Mouse (Mus musculus) thymus, postnatal 14 days (tissue): ENCODE measurements at regions not wholly inside any gene's neighbourhood (a gene's known extent, or its start where the extent isn't known, plus 50 kb on each side); places are given as distances from the start of the nearest gene placed in this dataset.

ENCODE experiments used
- DNase-seq: peaks from one replicate; pipeline ENCODE4 v3.0.0; 2021

DNA sequence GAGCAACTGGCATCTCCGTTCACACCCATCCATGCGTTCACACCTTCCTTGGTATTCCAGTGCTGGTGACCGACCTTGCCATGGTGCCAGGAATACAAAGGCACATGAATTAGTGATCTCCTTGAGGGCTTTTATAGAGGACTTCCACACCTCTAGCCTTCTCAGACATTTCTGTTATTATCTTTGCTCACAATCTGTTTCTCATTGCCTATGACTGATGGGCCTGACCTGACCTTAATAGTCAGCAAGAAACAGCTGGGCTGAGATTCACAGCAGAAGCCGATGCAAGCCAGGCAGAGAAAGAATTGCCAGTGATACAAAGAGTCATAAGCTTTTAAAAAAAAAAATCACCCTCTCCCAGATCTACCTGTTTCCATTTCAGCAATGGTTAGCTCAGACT, 197.7 kb upstream of the Gmds start:
- no peak for DNase-seq

DNA sequence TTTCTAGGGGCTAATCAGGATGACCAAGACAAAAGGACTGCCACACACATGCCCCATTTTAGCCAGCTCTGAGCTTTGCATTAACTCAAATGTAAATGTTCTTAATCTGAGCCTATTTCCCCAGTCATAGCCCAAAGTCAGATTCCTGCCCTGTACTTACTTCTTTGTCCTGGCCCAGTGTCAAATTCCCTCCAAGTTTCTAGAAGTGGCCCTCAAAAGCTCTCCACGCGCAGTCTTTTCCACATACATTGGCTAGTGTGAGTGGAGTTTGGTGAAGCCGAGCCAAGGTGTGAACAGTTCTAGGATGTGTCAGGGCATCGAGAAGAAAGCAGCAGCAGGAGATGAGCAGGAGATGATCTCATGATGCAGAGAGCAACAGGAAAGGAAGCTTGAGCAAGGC, 197.1 kb upstream of the Gmds start:
- DNase-seq: no peak

DNA sequence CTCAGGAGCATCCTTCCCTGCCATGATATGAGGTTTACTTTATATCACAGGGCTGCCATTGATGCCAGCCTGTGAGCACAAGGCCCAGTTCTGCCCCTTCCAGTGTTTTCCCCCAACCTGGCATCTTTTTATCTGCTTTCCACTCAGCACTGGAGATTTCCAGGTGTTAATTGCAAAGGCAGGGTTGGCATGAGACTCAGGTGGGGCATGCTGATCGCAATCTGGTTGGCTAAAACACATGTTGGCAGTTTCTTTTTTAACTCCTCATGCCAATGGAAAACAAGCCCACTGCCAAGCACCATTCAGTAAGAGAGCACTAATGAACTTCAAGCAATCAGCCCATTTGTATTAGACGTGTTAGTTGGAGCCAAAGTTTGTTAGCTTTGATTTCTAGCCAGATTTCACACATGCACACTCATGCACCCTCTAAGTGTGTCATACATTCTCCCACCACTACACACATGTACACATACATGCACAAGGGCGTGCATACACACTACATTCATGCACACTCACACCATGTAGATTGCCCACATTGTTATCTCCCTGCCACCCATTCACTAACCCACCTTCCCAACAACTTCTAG, 192.5 kb upstream of the Gmds start:
- no peak for DNase-seq

DNA sequence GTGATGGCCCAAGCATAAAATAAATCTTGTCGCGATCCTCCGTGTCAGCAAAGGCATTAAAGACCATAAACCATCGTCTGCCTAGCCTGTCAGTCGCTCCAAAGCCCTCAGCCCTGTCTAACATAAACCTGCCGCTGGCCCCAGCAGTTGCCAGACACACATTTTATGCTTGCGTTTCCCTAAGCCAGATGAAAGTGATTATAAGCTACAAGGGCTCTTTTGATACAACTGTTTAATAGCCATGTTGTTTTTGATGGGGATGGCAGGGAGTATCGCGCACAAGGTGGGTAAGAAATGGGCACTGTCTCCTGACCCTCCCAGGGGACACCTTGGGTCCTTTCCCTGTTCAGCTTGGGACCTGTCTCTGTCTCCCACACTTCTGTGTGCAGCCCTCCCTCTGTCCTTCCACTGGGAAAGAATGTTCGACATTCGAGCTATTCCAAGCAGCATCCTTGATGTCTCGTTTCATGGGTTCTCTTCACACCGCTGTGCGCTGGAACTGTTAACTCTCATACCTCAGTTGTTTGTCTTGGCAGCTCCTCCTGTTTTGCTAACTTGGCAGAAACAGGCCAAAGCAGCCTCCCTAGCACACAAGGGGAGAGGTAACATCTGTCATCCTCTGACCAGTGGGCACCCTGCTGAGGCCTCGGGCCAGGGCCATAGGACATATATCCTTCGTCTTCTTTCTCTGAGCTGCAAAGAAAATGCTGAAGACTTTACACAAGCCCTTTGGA, 180.2 kb upstream of the Gmds start:
- no peak for DNase-seq

- DNase-seq: no peak
These were observed 179.0 kb upstream of the Gmds start for GRCm38 (mm10) chr13:32517514-32517913.

DNA sequence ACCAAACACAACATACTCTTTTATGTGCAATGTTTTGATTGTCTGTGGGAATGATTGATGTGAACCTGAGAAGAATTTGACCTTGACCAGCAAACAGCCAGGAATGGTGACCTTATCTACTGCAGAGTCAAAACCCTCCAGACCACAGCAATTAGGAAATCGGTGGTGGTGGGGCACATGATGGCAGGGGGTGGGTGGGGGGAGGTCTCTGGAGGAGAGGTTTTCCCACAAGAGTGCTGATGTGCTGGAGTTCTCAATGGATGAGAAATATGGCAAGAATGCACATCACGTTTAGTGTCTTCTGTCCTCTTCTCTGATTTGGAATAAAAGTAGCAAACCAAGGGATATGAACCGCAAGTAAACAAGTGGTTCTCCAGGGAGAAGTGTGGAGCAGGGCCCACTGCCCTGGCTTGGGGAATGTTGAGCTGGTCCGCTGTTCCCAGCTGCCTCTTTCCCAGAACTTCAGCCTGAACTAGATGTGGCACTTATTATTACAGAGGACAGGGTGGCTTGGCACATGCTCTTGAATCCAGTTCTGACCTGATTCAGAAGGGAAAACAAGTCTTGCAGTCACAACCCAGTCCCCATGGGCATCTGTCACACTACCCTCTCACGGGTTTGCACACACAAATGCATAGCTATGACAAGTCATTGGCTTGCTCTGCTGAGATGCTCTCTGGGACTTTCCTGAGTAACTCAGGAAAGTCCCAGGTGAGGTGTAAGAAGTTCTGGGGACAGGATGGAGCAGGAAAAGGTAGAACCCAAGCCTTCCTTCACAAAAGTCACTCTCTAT, 170.9 kb upstream of the Gmds start:
- DNase-seq: no peak

- DNase-seq: no peak
These were observed 169.9 kb upstream of the Gmds start for GRCm38 (mm10) chr13:32508447-32508846.

DNA sequence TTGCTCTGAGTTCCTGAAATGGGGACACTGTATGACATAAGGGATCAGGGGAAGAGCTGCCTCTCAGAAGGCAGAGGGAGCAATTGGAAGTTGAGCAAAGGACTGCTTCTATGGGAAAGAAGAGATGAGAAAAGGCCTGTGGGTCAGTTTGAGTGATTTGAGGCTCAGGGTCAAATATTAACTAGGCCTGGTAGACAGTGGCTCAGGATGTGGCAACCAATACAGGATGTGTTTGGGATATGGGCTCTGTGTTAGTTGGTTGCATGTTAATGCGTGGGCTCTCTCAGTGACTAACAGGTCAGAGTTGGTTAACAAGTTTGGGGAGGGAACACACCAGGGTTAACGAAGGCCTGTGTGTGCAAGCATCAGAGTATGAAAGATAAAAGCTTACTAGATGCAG, 169.3 kb upstream of the Gmds start:
- DNase-seq: no peak

DNA sequence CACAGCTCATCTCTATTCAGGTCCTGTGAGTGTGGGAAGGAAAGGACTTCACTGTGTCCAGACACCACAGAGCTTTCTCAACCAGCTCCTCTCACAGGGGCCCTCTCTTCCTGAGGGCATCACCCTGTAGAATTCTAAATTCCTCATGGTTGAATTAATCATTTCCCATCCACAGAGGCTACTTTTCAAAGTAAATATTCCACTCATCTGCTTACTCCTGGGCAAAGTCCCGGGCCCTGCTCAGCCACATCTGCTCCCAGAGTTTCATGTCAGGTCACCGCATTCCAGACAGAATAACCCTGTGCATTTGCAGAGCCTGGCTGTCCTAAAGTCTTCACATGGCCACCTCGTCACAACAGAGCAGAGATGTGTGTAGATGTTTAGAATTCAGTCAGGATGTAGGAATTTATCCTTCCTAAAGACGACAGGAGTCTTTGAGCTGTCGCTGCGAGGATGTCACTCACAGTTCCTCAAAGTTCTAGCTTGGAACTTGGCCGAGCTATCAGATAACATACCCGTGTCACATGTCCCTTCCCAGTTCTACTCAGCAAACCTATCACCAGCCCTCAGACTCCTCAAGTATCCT, 159.8 kb upstream of the Gmds start:
- no peak for DNase-seq

- DNase-seq: no peak
These were observed 157.7 kb upstream of the Gmds start for GRCm38 (mm10) chr13:32496263-32496662.

DNA sequence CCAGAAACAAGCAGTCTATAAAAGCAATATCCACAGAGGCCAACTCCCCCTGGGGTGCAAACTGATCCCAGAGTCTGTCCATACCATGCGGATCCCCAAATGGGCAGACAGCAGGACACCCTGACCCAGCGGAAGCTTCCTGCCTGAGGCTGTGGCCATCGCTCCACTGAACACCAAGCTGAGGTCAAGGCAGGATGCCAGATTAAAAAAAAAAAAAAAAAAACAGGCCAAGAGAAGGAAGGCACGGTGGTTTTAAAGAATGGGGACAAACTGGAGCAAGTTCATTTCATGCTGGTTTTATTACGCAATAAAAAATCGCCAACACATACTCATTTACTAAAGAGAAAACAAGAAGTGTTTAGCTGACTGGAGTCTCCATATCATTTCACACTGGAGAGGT, 156.5 kb upstream of the Gmds start:
- no peak for DNase-seq

DNA sequence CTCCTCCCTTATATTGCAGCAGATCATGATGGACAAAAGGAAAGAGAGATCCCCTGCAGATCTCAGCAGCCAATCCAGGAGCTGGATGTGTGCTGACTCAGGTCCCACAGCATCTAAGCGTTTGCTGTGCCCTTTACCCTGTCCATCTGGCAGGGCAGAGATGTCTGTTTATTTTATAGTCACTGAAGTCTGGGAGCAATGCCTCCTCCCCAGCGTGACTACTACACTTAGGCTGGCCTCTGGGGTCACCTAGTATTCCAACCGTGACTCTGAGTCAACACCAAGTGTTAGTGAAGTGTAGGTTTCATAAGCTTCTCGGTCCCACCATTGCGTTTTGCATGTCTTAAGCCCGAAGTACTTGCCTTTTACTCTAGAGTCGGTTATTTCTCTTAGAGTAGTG, 155.3 kb upstream of the Gmds start:
- no peak for DNase-seq

DNA sequence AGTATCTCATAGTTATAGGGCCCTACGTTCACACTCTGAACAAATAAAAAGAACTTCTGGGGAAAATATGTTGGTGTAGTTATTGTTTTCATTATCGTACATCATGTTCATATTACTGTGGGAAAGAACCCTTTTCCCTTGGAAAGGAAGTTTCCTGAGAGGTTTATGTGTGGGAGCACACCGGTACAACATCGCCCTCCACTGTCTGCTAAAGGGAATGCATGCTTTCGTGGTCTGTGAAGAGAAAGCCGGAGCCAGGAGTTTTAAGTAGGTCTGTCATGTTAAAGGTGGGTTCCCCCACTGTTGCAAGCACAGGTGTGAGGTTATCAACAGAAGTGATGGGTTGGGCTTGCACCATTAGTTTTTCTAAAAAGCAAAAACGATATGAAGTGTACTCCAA, 154.8 kb upstream of the Gmds start:
- DNase-seq: peak; percentile 9

DNA sequence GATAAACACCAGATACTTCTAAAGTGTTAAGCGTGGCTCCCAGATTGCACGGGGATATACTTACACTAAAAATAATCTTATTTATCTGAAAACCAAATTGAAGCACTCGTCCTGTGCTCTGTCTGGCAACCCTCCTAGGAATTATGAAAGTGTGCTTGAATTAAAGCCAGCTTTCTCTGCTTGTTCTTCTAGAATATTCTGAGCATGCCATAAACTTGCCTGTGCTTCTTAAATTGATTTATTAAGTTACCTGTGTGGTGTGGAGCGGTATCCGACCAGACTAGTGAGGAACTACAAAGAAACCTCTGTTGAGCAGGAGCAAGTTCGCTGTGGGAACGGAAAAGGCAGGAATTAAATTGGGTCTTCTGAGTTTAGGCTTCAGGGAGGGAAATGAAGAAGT, 154.0 kb upstream of the Gmds start:
- DNase-seq: no peak

DNA sequence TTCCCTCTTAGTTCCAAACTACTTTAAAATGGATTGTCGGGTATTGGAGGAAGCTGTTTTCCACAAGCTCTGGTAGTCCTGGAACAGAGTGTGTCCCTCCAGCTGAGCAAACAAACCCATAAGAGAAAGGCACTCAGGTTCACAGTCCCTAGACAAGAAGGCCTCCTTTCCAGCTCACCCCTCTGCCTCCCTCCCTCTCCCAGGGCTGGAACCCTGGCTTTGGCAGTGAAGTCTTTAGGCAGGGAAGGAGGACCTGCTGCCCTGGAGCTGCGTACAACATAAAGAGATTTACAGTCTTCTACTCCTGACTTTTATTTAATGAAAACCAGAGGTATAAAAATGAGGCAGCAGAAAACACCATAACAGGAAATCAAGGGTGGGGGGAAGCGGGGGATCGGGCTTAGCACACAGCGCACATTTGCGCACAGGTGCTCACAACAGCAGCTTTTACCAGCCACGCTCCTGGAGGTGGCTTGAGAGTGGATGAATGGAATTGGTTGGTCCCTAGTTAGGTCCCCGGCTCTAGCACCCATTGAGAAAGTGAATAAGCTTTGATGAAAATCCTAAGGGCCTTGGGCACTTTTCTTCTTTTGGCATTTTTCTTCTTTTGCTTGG, 143.0 kb upstream of the Gmds start:
- no peak for DNase-seq

GRCm38 (mm10) chr13:32480029-32480428, 141.5 kb upstream of the Gmds start:
- DNase-seq: no peak

DNA sequence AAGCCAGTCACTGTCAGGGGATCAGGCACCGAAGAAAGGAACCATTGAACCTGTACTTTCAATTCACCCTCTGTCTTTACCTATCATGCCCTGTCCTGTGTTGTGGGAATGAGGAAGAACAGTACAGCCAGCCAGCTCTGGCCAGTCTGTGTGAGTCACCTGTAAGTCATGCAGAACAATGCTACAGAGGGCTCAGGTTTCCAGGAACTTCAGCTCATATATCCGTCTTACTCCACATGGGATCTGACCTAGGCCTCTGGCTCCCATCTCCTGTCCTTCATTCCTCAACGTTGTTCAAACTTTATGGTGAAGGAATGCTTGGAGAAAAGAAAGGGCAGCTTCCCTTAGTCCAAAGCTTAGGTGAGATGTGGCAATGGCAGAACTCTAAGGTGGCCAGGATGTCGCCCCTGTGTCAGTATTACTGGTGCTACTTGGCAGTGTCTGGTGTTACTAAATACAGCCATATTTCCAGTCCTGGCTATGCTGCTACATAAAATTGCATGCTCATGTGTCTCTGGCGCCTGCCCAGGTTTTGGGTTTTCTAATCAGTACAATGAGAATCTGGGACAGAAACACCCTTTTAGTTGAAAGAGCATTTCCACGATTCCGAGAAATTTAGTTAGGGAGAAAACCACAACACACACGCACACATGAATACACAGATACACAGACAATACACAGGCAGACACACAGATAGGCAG, 140.7 kb upstream of the Gmds start:
- DNase-seq: no peak

- DNase-seq: no peak
These were observed 127.2 kb upstream of the Gmds start for GRCm38 (mm10) chr13:32465787-32466186.

- DNase-seq: no peak
These were observed 126.6 kb upstream of the Gmds start for GRCm38 (mm10) chr13:32465041-32465682.

DNA sequence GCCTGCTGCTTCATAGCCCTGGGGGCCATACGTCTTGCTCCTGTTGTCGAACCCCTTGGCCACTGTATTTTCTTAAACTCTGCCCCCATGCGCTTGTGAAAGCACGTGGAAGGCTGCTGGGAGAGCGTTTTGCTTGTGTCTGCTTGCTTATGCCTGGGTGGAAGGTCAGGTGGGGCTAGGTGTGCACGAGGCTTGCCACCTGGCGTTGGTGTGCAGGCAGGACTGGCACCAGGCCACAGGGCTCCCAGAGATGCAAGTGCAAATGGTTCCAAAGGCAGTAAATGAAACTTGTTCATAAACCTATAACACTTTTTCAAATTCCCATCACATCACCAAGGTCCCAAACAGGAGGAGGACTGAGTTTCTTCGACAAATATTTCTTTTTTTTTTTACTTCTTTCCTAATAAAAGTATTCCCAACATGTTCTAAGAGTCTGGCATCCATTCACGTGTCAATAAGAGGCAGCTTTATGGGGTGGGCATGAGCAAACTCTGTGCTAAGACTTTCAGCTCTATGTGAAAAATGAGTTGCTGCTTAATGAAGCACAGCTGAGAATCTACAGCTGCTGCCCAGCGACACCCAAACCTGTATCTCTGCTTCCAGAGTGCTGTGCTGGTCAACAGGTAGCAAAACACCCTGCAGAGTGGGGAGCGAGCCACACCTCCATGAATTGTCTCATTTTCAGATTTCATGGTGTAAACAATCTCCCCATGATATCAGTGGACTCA, 116.0 kb upstream of the Gmds start:
- no peak for DNase-seq

- no peak for DNase-seq
These were observed 111.3 kb upstream of the Gmds start for GRCm38 (mm10) chr13:32449710-32450417.
